Mouse (Mus musculus): ENCODE results near the gene Zdhhc14. TPM values are rescaled to one million over a fixed set of nuclear protein-coding genes. Genes with fewer than 3 reads are reported as not detected.
A peak's percentile ranks its signal among the peaks of the same experiment; 100 is the strongest.

Zdhhc14 gene
- polyA plus RNA-seq, 1 experiment from 2014 or later = 6.2 TPM

- no peaks in the 10 kb centered on the region; the same call in 1 of the 2 replicates for H3K36me3 ChIP-seq (ENCODE audit: control insufficient read depth, insufficient read depth, low read length)
- no peak overlapping the region for H3K9ac ChIP-seq (ENCODE audit: low read depth, low read length)
- no peak overlapping the region for H3K4me2 ChIP-seq
- DNase-seq (ENCODE audit: low spot score) = no peak
- peaks cover 4% of the 10 kb centered on the region; the same call in 1 of the 2 replicates for H3K4me1 ChIP-seq (replicated peaks; ENCODE audit: control insufficient read depth, insufficient read depth, low read length)
- no peaks in the 10 kb centered on the region for H3K9me3 ChIP-seq (ENCODE audit: control insufficient read depth, low read length)
- ATAC-seq (replicated peaks; ENCODE audit: low FRiP score) = 0 out of 2 replicates have a peak, but pooled peaks have one; percentile 18
- no peak overlapping the region for H3K27ac ChIP-seq (ENCODE audit: low read depth, low read length)
- no peak overlapping the region for H3K4me3 ChIP-seq (ENCODE audit: low read depth, low read length)
- 69% methylated on average over 17 of the region's 17 CpGs for WGBS
- H3K27me3 ChIP-seq (replicated peaks; ENCODE audit: control insufficient read depth, insufficient read depth, low read length) = no peaks in the 10 kb centered on the region
Observed at GRCm38 (mm10) chr17:5569131-5570030, 77.0 kb downstream of the Zdhhc14 start.

GRCm38 (mm10) chr17:5572096-5572730 is 79.9 kb downstream of the Zdhhc14 start:
- no peak for DNase-seq (ENCODE audit: low spot score)
- no peak overlapping the region for H3K27ac ChIP-seq (ENCODE audit: low read depth, low read length)
- H3K27me3 ChIP-seq (replicated peaks; ENCODE audit: control insufficient read depth, insufficient read depth, low read length) = no peaks in the 10 kb centered on the region
- H3K4me1 ChIP-seq (replicated peaks; ENCODE audit: control insufficient read depth, insufficient read depth, low read length) = peaks cover 2% of the 10 kb centered on the region; the same call in 1 of the 2 replicates
- H3K9me3 ChIP-seq (ENCODE audit: control insufficient read depth, low read length) = no peaks in the 10 kb centered on the region
- H3K9ac ChIP-seq (ENCODE audit: low read depth, low read length) = no peak overlapping the region
- H3K36me3 ChIP-seq (ENCODE audit: control insufficient read depth, insufficient read depth, low read length) = no peaks in the 10 kb centered on the region; the same call in 1 of the 2 replicates
- H3K4me2 ChIP-seq = no peak overlapping the region
- ATAC-seq (replicated peaks; ENCODE audit: low FRiP score) = no peak
- no peak overlapping the region for H3K4me3 ChIP-seq (ENCODE audit: low read depth, low read length)
- WGBS = 89% methylated on average over 1 of the region's 1 CpGs

GRCm38 (mm10) chr17:5572745-5573420 is 80.5 kb downstream of the Zdhhc14 start:
- Histone ChIP-seq H3K27ac (ENCODE audit: low read depth, low read length) (no peak overlapping the region), H3K4me3 (ENCODE audit: low read depth, low read length) (no peak overlapping the region), H3K4me1 (replicated peaks; ENCODE audit: control insufficient read depth, insufficient read depth, low read length) (no peaks in the 10 kb centered on the region), H3K9me3 (ENCODE audit: control insufficient read depth, low read length) (no peaks in the 10 kb centered on the region), H3K9ac (ENCODE audit: low read depth, low read length) (no peak overlapping the region), H3K27me3 (replicated peaks; ENCODE audit: control insufficient read depth, insufficient read depth, low read length) (no peaks in the 10 kb centered on the region), H3K36me3 (ENCODE audit: control insufficient read depth, insufficient read depth, low read length) (no peaks in the 10 kb centered on the region; the same call in 1 of the 2 replicates), H3K4me2 (no peak overlapping the region)
- ATAC-seq (replicated peaks; ENCODE audit: low FRiP score) (no peak), DNase-seq (ENCODE audit: low spot score) (no peak)

GRCm38 (mm10) chr17:5574672-5575071 is 82.3 kb downstream of the Zdhhc14 start:
- no peak overlapping the region for H3K4me3 ChIP-seq (ENCODE audit: low read depth, low read length)
- H3K9ac ChIP-seq (ENCODE audit: low read depth, low read length) = no peak overlapping the region
- 78% methylated on average over 5 of the region's 5 CpGs for WGBS
- no peaks in the 10 kb centered on the region; the same call in 1 of the 2 replicates for H3K36me3 ChIP-seq (ENCODE audit: control insufficient read depth, insufficient read depth, low read length)
- no peak for DNase-seq (ENCODE audit: low spot score)
- ATAC-seq (replicated peaks; ENCODE audit: low FRiP score) = no peak
- no peaks in the 10 kb centered on the region for H3K4me1 ChIP-seq (replicated peaks; ENCODE audit: control insufficient read depth, insufficient read depth, low read length)
- no peak overlapping the region for H3K27ac ChIP-seq (ENCODE audit: low read depth, low read length)
- H3K9me3 ChIP-seq (ENCODE audit: control insufficient read depth, low read length) = no peaks in the 10 kb centered on the region
- H3K27me3 ChIP-seq (replicated peaks; ENCODE audit: control insufficient read depth, insufficient read depth, low read length) = no peaks in the 10 kb centered on the region
- H3K4me2 ChIP-seq = no peak overlapping the region

GRCm38 (mm10) chr17:5575518-5575917 is 83.2 kb downstream of the Zdhhc14 start:
- WGBS = 71% methylated on average over 4 of the region's 4 CpGs
- DNase-seq (ENCODE audit: low spot score) = no peak

GRCm38 (mm10) chr17:5582232-5582631 is 89.9 kb downstream of the Zdhhc14 start:
- DNase-seq (ENCODE audit: low spot score) = no peak
- 87% methylated on average over 3 of the region's 3 CpGs for WGBS
- ATAC-seq (replicated peaks; ENCODE audit: low FRiP score) = no peak
- no peaks in the 10 kb centered on the region for H3K36me3 ChIP-seq (ENCODE audit: control insufficient read depth, insufficient read depth, low read length)
- no peaks in the 10 kb centered on the region for H3K4me1 ChIP-seq (replicated peaks; ENCODE audit: control insufficient read depth, insufficient read depth, low read length)
- H3K9me3 ChIP-seq (ENCODE audit: control insufficient read depth, low read length) = no peaks in the 10 kb centered on the region
- H3K27ac ChIP-seq (ENCODE audit: low read depth, low read length) = no peak overlapping the region
- H3K4me3 ChIP-seq (ENCODE audit: low read depth, low read length) = no peak overlapping the region
- H3K9ac ChIP-seq (ENCODE audit: low read depth, low read length) = no peak overlapping the region
- no peak overlapping the region for H3K4me2 ChIP-seq
- no peaks in the 10 kb centered on the region for H3K27me3 ChIP-seq (replicated peaks; ENCODE audit: control insufficient read depth, insufficient read depth, low read length)

More at GRCm38 (mm10) chr17:5575518-5575917, 83.2 kb downstream of the Zdhhc14 start:
- Histone ChIP-seq H3K9ac (ENCODE audit: low read depth, low read length) (no peak overlapping the region), H3K36me3 (ENCODE audit: control insufficient read depth, insufficient read depth, low read length) (no peaks in the 10 kb centered on the region; the same call in 1 of the 2 replicates), H3K9me3 (ENCODE audit: control insufficient read depth, low read length) (no peaks in the 10 kb centered on the region), H3K4me2 (no peak overlapping the region), H3K4me3 (ENCODE audit: low read depth, low read length) (no peak overlapping the region), H3K4me1 (replicated peaks; ENCODE audit: control insufficient read depth, insufficient read depth, low read length) (no peaks in the 10 kb centered on the region), H3K27ac (ENCODE audit: low read depth, low read length) (no peak overlapping the region), H3K27me3 (replicated peaks; ENCODE audit: control insufficient read depth, insufficient read depth, low read length) (no peaks in the 10 kb centered on the region)
- no peak for ATAC-seq (replicated peaks; ENCODE audit: low FRiP score)

- WGBS = 77% methylated on average over 5 of the region's 5 CpGs
- H3K27me3 ChIP-seq (replicated peaks; ENCODE audit: control insufficient read depth, insufficient read depth, low read length) = no peaks in the 10 kb centered on the region
- H3K4me3 ChIP-seq (ENCODE audit: low read depth, low read length) = no peak overlapping the region
- no peak overlapping the region for H3K27ac ChIP-seq (ENCODE audit: low read depth, low read length)
- ATAC-seq (replicated peaks; ENCODE audit: low FRiP score) (no peak), DNase-seq (ENCODE audit: low spot score) (no peak)
- no peak overlapping the region for H3K9ac ChIP-seq (ENCODE audit: low read depth, low read length)
- no peaks in the 10 kb centered on the region for H3K9me3 ChIP-seq (ENCODE audit: control insufficient read depth, low read length)
- no peaks in the 10 kb centered on the region for H3K36me3 ChIP-seq (ENCODE audit: control insufficient read depth, insufficient read depth, low read length)
- H3K4me2 ChIP-seq = no peak overlapping the region
- H3K4me1 ChIP-seq (replicated peaks; ENCODE audit: control insufficient read depth, insufficient read depth, low read length) = no peaks in the 10 kb centered on the region
Observed at GRCm38 (mm10) chr17:5582937-5583336, 90.6 kb downstream of the Zdhhc14 start.

- DNase-seq (ENCODE audit: low spot score) = no peak
- WGBS = 74% methylated on average over 12 of the region's 12 CpGs
Observed at GRCm38 (mm10) chr17:5583472-5584145, 91.3 kb downstream of the Zdhhc14 start.

More at GRCm38 (mm10) chr17:5583472-5584145, 91.3 kb downstream of the Zdhhc14 start:
- H3K4me3 ChIP-seq (ENCODE audit: low read depth, low read length) = no peak overlapping the region
- H3K27me3 ChIP-seq (replicated peaks; ENCODE audit: control insufficient read depth, insufficient read depth, low read length) = no peaks in the 10 kb centered on the region
- H3K36me3 ChIP-seq (ENCODE audit: control insufficient read depth, insufficient read depth, low read length) = no peaks in the 10 kb centered on the region
- no peak for ATAC-seq (replicated peaks; ENCODE audit: low FRiP score)
- no peaks in the 10 kb centered on the region for H3K4me1 ChIP-seq (replicated peaks; ENCODE audit: control insufficient read depth, insufficient read depth, low read length)
- H3K4me2 ChIP-seq = no peak overlapping the region
- no peak overlapping the region for H3K27ac ChIP-seq (ENCODE audit: low read depth, low read length)
- H3K9ac ChIP-seq (ENCODE audit: low read depth, low read length) = no peak overlapping the region
- no peaks in the 10 kb centered on the region for H3K9me3 ChIP-seq (ENCODE audit: control insufficient read depth, low read length)

Measured in liver, embryonic 11.5 days (tissue).